Mouse (Mus musculus): Measurements from ENCODE around the gene Abcg5. TPM values are rescaled to one million over a fixed set of nuclear protein-coding genes. Genes with fewer than 3 reads are reported as not detected.

Abcg5 gene
- polyA plus RNA-seq, 1 experiment from 2014 or later, result 1.4 TPM

GRCm38 (mm10) chr17:84716252-84716872 lies 33.6 kb upstream of the Abcg5 start:
- H3K4me2 ChIP-seq (ENCODE audit: low read depth, low read length), result no peak overlapping the region
- no peaks in the 10 kb centered on the region for H3K9me3 ChIP-seq (replicated peaks; ENCODE audit: control insufficient read depth, low read length)
- no peak overlapping the region for H3K4me3 ChIP-seq (replicated peaks; ENCODE audit: low read length)
- no peak overlapping the region for H3K27ac ChIP-seq (ENCODE audit: low read length)
- H3K27me3 ChIP-seq (ENCODE audit: control insufficient read depth, insufficient read depth, low read length), result no peaks in the 10 kb centered on the region
- ATAC-seq (ENCODE audit: insufficient read depth, low FRiP score), result no peak
- no peak overlapping the region for H3K9ac ChIP-seq (ENCODE audit: low read length)
- H3K4me1 ChIP-seq (ENCODE audit: control insufficient read depth, insufficient read depth, low read length), result no peaks in the 10 kb centered on the region
- H3K36me3 ChIP-seq (ENCODE audit: control insufficient read depth, insufficient read depth, low read length), result peaks cover 10% of the 10 kb centered on the region
- 62% methylated on average over 16 of the region's 16 CpGs for WGBS

DNA sequence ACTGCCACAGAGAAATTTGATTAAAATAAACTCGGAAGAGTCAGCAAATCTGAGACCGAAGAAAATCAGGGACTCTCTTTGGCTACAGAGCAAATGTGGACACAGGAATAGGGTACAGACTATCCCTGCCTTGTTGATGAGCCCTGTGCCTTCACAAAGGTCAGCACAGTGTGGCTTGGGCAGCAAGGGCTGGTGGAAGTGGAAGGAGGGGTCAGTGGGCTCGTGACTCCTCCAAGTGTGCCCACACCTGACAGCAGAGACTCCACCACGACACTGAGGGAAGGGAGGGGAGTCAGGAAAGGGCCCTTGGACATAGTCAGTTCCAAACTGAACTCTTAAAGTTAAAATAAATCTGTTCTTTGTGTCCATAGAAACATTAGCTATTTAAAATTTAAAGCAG lies 32.1 kb upstream of the Abcg5 start:
- H3K4me1 ChIP-seq (ENCODE audit: control insufficient read depth, insufficient read depth, low read length), result no peaks in the 10 kb centered on the region
- no peak overlapping the region for H3K9ac ChIP-seq (ENCODE audit: low read length)
- 66% methylated on average over 4 of the region's 4 CpGs for WGBS
- no peak overlapping the region for H3K4me2 ChIP-seq (ENCODE audit: low read depth, low read length)
- peaks cover 10% of the 10 kb centered on the region for H3K36me3 ChIP-seq (ENCODE audit: control insufficient read depth, insufficient read depth, low read length)
- ATAC-seq (ENCODE audit: insufficient read depth, low FRiP score), result no peak
- H3K27ac ChIP-seq (ENCODE audit: low read length), result no peak overlapping the region
- no peak overlapping the region for H3K4me3 ChIP-seq (replicated peaks; ENCODE audit: low read length)
- H3K27me3 ChIP-seq (ENCODE audit: control insufficient read depth, insufficient read depth, low read length), result no peaks in the 10 kb centered on the region
- no peaks in the 10 kb centered on the region for H3K9me3 ChIP-seq (replicated peaks; ENCODE audit: control insufficient read depth, low read length)

- Histone ChIP-seq H3K4me1 (ENCODE audit: control insufficient read depth, insufficient read depth, low read length) (peaks cover 7% of the 10 kb centered on the region; the same call in 1 of the 2 replicates), H3K4me3 (replicated peaks; ENCODE audit: low read length) (no peak overlapping the region), H3K36me3 (ENCODE audit: control insufficient read depth, insufficient read depth, low read length) (peaks cover 10% of the 10 kb centered on the region), H3K9ac (ENCODE audit: low read length) (no peak overlapping the region), H3K9me3 (replicated peaks; ENCODE audit: control insufficient read depth, low read length) (no peaks in the 10 kb centered on the region), H3K27me3 (ENCODE audit: control insufficient read depth, insufficient read depth, low read length) (no peaks in the 10 kb centered on the region), H3K4me2 (ENCODE audit: low read depth, low read length) (no peak overlapping the region), H3K27ac (ENCODE audit: low read length) (no peak overlapping the region)
- 89% methylated on average over 18 of the region's 18 CpGs for WGBS
- ATAC-seq (ENCODE audit: insufficient read depth, low FRiP score), result no peak
These were observed 30.9 kb upstream of the Abcg5 start for GRCm38 (mm10) chr17:84713563-84714164.

DNA sequence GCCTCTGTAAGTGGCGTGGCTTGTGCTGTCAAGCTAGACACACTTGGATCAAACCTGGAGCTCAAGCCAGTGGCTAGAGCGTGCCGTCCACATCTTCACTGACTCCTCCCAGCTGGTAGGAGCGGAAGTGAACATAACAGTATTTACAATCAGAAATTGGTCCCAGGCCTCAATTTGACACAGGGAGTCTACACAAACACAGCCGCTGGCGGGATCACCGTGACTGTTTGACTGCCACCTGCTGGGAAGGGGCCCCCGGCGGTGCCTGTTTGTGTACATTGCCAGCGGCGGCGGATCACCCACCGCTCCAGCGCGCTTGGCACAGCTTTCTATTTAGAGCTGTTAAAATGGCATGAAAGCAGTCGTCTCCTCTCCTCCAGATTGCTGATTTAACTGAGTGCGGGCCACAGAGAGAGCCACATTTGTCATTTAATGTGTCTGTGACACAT lies 26.6 kb upstream of the Abcg5 start:
- Histone ChIP-seq H3K9me3 (replicated peaks; ENCODE audit: control insufficient read depth, low read length) (no peaks in the 10 kb centered on the region), H3K36me3 (ENCODE audit: control insufficient read depth, insufficient read depth, low read length) (peaks cover 10% of the 10 kb centered on the region), H3K4me1 (ENCODE audit: control insufficient read depth, insufficient read depth, low read length) (peaks cover 8% of the 10 kb centered on the region; the same call in 1 of the 2 replicates), H3K4me3 (replicated peaks; ENCODE audit: low read length) (no peak overlapping the region), H3K9ac (ENCODE audit: low read length) (no peak overlapping the region), H3K27me3 (ENCODE audit: control insufficient read depth, insufficient read depth, low read length) (no peaks in the 10 kb centered on the region), H3K27ac (ENCODE audit: low read length) (0 out of 2 replicates have a peak overlapping the region, but pooled peaks have one; percentile 0), H3K4me2 (ENCODE audit: low read depth, low read length) (peak overlapping the region; percentile 2; the same call in 1 of the 2 replicates)
- ATAC-seq (ENCODE audit: insufficient read depth, low FRiP score), result no peak
- 52% methylated on average over 17 of the region's 17 CpGs for WGBS

DNA sequence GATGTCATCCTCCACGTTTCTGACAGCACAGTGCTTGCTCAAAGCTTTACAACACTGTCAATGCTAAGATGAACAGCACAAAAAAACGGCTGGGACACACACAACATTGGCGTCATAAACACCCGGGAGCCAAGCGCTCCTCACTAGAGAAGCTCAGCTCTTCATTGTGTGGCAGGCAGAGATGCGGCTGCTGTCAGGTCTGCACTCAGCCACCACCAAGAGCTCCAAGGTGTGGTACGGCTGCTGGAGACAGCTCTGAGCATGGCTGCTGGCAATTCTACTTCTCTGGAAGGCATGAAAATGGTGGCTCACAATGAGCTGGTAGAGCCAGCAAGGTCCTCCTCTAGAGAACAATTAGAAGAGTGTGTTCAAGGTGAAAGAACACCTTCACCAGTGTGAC lies 26.0 kb upstream of the Abcg5 start:
- Histone ChIP-seq H3K4me2 (ENCODE audit: low read depth, low read length) (no peak overlapping the region), H3K4me1 (ENCODE audit: control insufficient read depth, insufficient read depth, low read length) (peaks cover 8% of the 10 kb centered on the region; the same call in 1 of the 2 replicates), H3K36me3 (ENCODE audit: control insufficient read depth, insufficient read depth, low read length) (peaks cover 10% of the 10 kb centered on the region), H3K4me3 (replicated peaks; ENCODE audit: low read length) (no peak overlapping the region), H3K9me3 (replicated peaks; ENCODE audit: control insufficient read depth, low read length) (no peaks in the 10 kb centered on the region), H3K27me3 (ENCODE audit: control insufficient read depth, insufficient read depth, low read length) (no peaks in the 10 kb centered on the region), H3K9ac (ENCODE audit: low read length) (no peak overlapping the region), H3K27ac (ENCODE audit: low read length) (0 out of 2 replicates have a peak overlapping the region, but pooled peaks have one; percentile 0)
- WGBS, result 65% methylated on average over 7 of the region's 7 CpGs
- ATAC-seq (ENCODE audit: insufficient read depth, low FRiP score), result no peak

DNA sequence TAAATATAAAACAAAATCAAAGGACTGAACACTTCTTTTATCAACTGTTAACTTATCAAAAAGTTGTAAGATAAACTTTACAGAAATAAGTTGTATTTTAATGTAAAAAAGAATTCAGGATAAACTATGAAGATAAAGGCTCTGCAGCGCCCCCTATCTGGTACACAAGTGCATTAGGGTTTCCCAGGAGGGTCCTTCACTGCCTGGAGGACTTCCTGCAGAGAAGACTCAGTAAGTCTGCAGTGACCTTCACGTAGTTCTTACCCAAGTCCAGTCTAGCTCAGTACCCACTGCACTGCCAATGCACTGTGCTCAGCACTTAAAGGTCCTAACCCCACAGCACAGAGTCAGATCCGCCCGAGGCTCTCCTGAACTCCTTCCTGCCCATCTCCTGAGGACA lies 24.6 kb upstream of the Abcg5 start:
- Histone ChIP-seq H3K4me2 (ENCODE audit: low read depth, low read length) (no peak overlapping the region), H3K36me3 (ENCODE audit: control insufficient read depth, insufficient read depth, low read length) (peaks cover 5% of the 10 kb centered on the region; the same call in 1 of the 2 replicates), H3K4me1 (ENCODE audit: control insufficient read depth, insufficient read depth, low read length) (peaks cover 8% of the 10 kb centered on the region; the same call in 1 of the 2 replicates), H3K27ac (ENCODE audit: low read length) (no peak overlapping the region), H3K9me3 (replicated peaks; ENCODE audit: control insufficient read depth, low read length) (no peaks in the 10 kb centered on the region), H3K9ac (ENCODE audit: low read length) (no peak overlapping the region), H3K27me3 (ENCODE audit: control insufficient read depth, insufficient read depth, low read length) (no peaks in the 10 kb centered on the region), H3K4me3 (replicated peaks; ENCODE audit: low read length) (no peak overlapping the region)
- WGBS, result 66% methylated on average over 4 of the region's 4 CpGs
- no peak for ATAC-seq (ENCODE audit: insufficient read depth, low FRiP score)

DNA sequence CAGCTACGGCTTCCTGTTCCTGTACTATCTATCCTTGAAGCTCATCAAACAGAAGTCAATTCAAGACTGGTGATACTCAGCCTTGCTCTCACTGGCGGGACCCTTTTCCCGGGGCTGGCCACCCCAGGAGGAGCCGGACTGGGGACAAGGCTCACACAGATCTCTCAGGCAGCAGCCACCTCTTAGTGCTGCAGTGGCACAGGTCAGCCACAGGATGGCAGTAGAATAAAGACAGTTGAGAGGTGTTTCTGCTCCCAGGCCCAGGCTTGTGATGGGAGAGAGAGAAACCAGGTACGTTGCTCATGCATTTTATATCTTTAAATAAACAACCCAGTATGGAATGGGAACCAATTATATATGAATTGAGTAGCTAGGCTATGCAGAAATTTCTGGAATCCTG lies 15.9 kb upstream of the Abcg5 start:
- no peak overlapping the region for H3K9ac ChIP-seq (ENCODE audit: low read length)
- 28% methylated on average over 5 of the region's 5 CpGs for WGBS
- H3K4me3 ChIP-seq (replicated peaks; ENCODE audit: low read length), result no peak overlapping the region
- H3K4me1 ChIP-seq (ENCODE audit: control insufficient read depth, insufficient read depth, low read length), result no peaks in the 10 kb centered on the region
- H3K9me3 ChIP-seq (replicated peaks; ENCODE audit: control insufficient read depth, low read length), result no peaks in the 10 kb centered on the region
- H3K27me3 ChIP-seq (ENCODE audit: control insufficient read depth, insufficient read depth, low read length), result no peaks in the 10 kb centered on the region
- ATAC-seq (ENCODE audit: insufficient read depth, low FRiP score), result peak; percentile 3; the same call in 1 of the 2 replicates
- no peak overlapping the region for H3K4me2 ChIP-seq (ENCODE audit: low read depth, low read length)
- H3K27ac ChIP-seq (ENCODE audit: low read length), result no peak overlapping the region
- H3K36me3 ChIP-seq (ENCODE audit: control insufficient read depth, insufficient read depth, low read length), result no peaks in the 10 kb centered on the region

DNA sequence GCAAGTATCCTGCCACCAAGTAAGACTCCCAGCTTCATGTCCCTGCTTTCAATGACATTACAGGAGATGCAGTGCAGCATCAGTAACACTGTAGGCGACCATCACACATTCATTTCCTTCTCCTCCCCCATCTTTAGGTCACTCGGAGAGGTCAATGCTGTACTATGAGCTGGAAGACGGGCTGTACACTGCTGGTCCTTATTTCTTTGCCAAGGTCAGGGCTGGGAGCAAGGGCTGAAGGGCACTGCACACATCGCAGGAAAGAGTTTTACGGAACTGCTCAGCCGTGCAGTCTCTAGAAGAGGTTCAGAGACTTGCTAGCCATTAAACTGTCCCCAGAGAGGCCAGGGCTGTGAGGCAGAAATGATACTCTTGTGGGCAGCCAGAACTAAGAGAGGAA lies 13.7 kb upstream of the Abcg5 start:
- H3K36me3 ChIP-seq (ENCODE audit: control insufficient read depth, insufficient read depth, low read length), result no peaks in the 10 kb centered on the region
- no peak overlapping the region for H3K4me2 ChIP-seq (ENCODE audit: low read depth, low read length)
- H3K4me1 ChIP-seq (ENCODE audit: control insufficient read depth, insufficient read depth, low read length), result no peaks in the 10 kb centered on the region
- WGBS, result 66% methylated on average over 6 of the region's 6 CpGs
- ATAC-seq (ENCODE audit: insufficient read depth, low FRiP score), result no peak
- H3K4me3 ChIP-seq (replicated peaks; ENCODE audit: low read length), result no peak overlapping the region
- no peak overlapping the region for H3K27ac ChIP-seq (ENCODE audit: low read length)
- H3K9ac ChIP-seq (ENCODE audit: low read length), result no peak overlapping the region
- H3K9me3 ChIP-seq (replicated peaks; ENCODE audit: control insufficient read depth, low read length), result no peaks in the 10 kb centered on the region
- no peaks in the 10 kb centered on the region for H3K27me3 ChIP-seq (ENCODE audit: control insufficient read depth, insufficient read depth, low read length)

- H3K27ac ChIP-seq (ENCODE audit: low read length), result no peak overlapping the region
- WGBS, result 83% methylated on average over 2 of the region's 2 CpGs
These were observed 10.9 kb upstream of the Abcg5 start for GRCm38 (mm10) chr17:84693741-84694140.

More at GRCm38 (mm10) chr17:84693741-84694140, 10.9 kb upstream of the Abcg5 start:
- Histone ChIP-seq H3K4me2 (ENCODE audit: low read depth, low read length) (no peak overlapping the region), H3K36me3 (ENCODE audit: control insufficient read depth, insufficient read depth, low read length) (no peaks in the 10 kb centered on the region), H3K9ac (ENCODE audit: low read length) (no peak overlapping the region), H3K9me3 (replicated peaks; ENCODE audit: control insufficient read depth, low read length) (no peaks in the 10 kb centered on the region), H3K27me3 (ENCODE audit: control insufficient read depth, insufficient read depth, low read length) (no peaks in the 10 kb centered on the region), H3K4me1 (ENCODE audit: control insufficient read depth, insufficient read depth, low read length) (peaks cover 5% of the 10 kb centered on the region; the same call in 1 of the 2 replicates), H3K4me3 (replicated peaks; ENCODE audit: low read length) (no peak overlapping the region)
- no peak for ATAC-seq (ENCODE audit: insufficient read depth, low FRiP score)

All from stomach, embryonic 16.5 days (tissue).